Mouse (Mus musculus) heart, postnatal 0 days (tissue): Measurements from ENCODE around the gene Pank4.

Source experiments
- CTCF ChIP-seq: IDR thresholded peaks from 2 replicates; pipeline ENCODE4 v1.5.1; 2016; ENCODE audit warnings: antibody characterized with exemption, control low read depth, low read depth
- EP300 ChIP-seq: IDR thresholded peaks from 2 replicates; pipeline ENCODE4 v1.6.1; 2016; ENCODE audit warnings: antibody characterized with exemption, low read depth

GRCm38 (mm10) chr4:154952461-154953241, 11.3 kb upstream of the Pank4 start:
- TF ChIP-seq EP300, result no peak
- TF ChIP-seq CTCF, result no peak
